Mouse (Mus musculus) stomach, embryonic 16.5 days (tissue): ENCODE data around the gene Mpst. TPM values are rescaled to one million over a fixed set of nuclear protein-coding genes. Genes with fewer than 3 reads are reported as not detected.
A peak's percentile ranks its signal among the peaks of the same experiment; 100 is the strongest.

Experiments used
- ATAC-seq: fragments of 200-750 bp; cut with Nextera tagmentation; 2 replicates; pipeline ENCODE4 v1.8.0; 2017; ENCODE audit warnings: moderate number of reproducible peaks, moderate TSS enrichment; ENCODE audit not compliant: insufficient read depth, low FRiP score
- H3K27ac ChIP-seq: fragments of 300-500 bp; sonication (generic); 2 replicates; pipeline ENCODE4 v1.5.1; 2014; ENCODE audit warnings: low read length
- H3K27me3 ChIP-seq: fragments of 300-500 bp; sonication (generic); 2 replicates; pipeline ENCODE4 v1.6.1; 2014; ENCODE audit warnings: low read length, control low read depth, mixed read lengths; ENCODE audit not compliant: control insufficient read depth, insufficient read depth
- H3K36me3 ChIP-seq: fragments of 300-500 bp; sonication (generic); 2 replicates; pipeline ENCODE4 v1.6.1; 2014; ENCODE audit warnings: low read length; ENCODE audit not compliant: control insufficient read depth, insufficient read depth
- H3K4me1 ChIP-seq: fragments of 300-500 bp; sonication (generic); 2 replicates; pipeline ENCODE4 v1.6.1; 2014; ENCODE audit warnings: low read length, control low read depth, mixed read lengths; ENCODE audit not compliant: control insufficient read depth, insufficient read depth
- H3K4me2 ChIP-seq: fragments of 300-500 bp; sonication (generic); 2 replicates; pipeline ENCODE4 v1.6.1; 2014; ENCODE audit warnings: low read depth, low read length, mixed read lengths
- H3K4me3 ChIP-seq: fragments of 300-500 bp; sonication (generic); replicated peaks from 2 replicates; pipeline ENCODE4 v1.5.1; 2014; ENCODE audit warnings: mild to moderate bottlenecking, low read length
- H3K9ac ChIP-seq: fragments of 300-500 bp; sonication (generic); 2 replicates; pipeline ENCODE4 v1.6.1; 2014; ENCODE audit warnings: low read length
- H3K9me3 ChIP-seq: fragments of 300-500 bp; sonication (generic); replicated peaks from 2 replicates; pipeline ENCODE4 v1.6.1; 2016; ENCODE audit warnings: low read length, control low read depth; ENCODE audit not compliant: control insufficient read depth
- WGBS: fragments of 180-500 bp; shearing (Covaris S2); extraction: QIAGEN DNeasy Blood & Tissue Kit; methylation state at CpG from one replicate; pipeline ENCODE4 v1.1.7; 2014; 5-methylcytosine and 5-hydroxymethylcytosine counted together
- polyA plus RNA-seq: library from polyadenylated mRNA; unstranded; fragments of >200 nt; fragmentation: Nextera tagmentation; extraction: Ambion mirVana; gene quantifications from 2 replicates; pipeline ENCODE4 v1.2.1, GENCODE M21; 2015

Mpst gene
- polyA plus RNA-seq, 1 experiment from 2014 or later: 6.8 TPM

GRCm38 (mm10) chr15:78401345-78401744 is 4.9 kb upstream of the Mpst start:
- Histone ChIP-seq H3K9ac (peak overlapping the region; percentile 12; the same call in 1 of the 2 replicates), H3K9me3 (no peaks in the 10 kb centered on the region), H3K4me1 (peaks cover 38% of the 10 kb centered on the region), H3K4me2 (peak overlapping the region; percentile 90; the same call in 1 of the 2 replicates), H3K27me3 (no peaks in the 10 kb centered on the region), H3K4me3 (no peak overlapping the region), H3K36me3 (no peaks in the 10 kb centered on the region), H3K27ac (peak overlapping the region; percentile 99)
- no peak for ATAC-seq
- WGBS: 70% methylated on average over 6 of the region's 6 CpGs

- no peak overlapping the region for H3K4me3 ChIP-seq
- no peaks in the 10 kb centered on the region for H3K36me3 ChIP-seq
- peak overlapping the region; percentile 99 for H3K27ac ChIP-seq
- no peaks in the 10 kb centered on the region for H3K27me3 ChIP-seq
- no peak for ATAC-seq
- H3K9ac ChIP-seq: peak overlapping the region; percentile 12
- WGBS: 49% methylated on average over 4 of the region's 4 CpGs
- peak overlapping the region; percentile 90; the same call in 1 of the 2 replicates for H3K4me2 ChIP-seq
- H3K4me1 ChIP-seq: peaks cover 38% of the 10 kb centered on the region
- no peaks in the 10 kb centered on the region for H3K9me3 ChIP-seq
These were observed 4.3 kb upstream of the Mpst start for GRCm38 (mm10) chr15:78401921-78402320.

GRCm38 (mm10) chr15:78402423-78402822 is 3.8 kb upstream of the Mpst start:
- WGBS: 56% methylated on average over 7 of the region's 7 CpGs
- no peaks in the 10 kb centered on the region for H3K9me3 ChIP-seq
- H3K4me2 ChIP-seq: peak overlapping the region; percentile 90; the same call in 1 of the 2 replicates
- ATAC-seq: no peak
- H3K4me3 ChIP-seq: no peak overlapping the region
- H3K27me3 ChIP-seq: no peaks in the 10 kb centered on the region
- H3K9ac ChIP-seq: peak overlapping the region; percentile 12
- peaks cover 43% of the 10 kb centered on the region for H3K4me1 ChIP-seq
- no peaks in the 10 kb centered on the region for H3K36me3 ChIP-seq
- H3K27ac ChIP-seq: peak overlapping the region; percentile 99

GRCm38 (mm10) chr15:78403301-78403741 is 2.9 kb upstream of the Mpst start:
- ATAC-seq: no peak
- Histone ChIP-seq H3K27me3 (no peaks in the 10 kb centered on the region), H3K27ac (peak overlapping the region; percentile 99), H3K4me3 (peak overlapping the region; percentile 90), H3K4me1 (peaks cover 51% of the 10 kb centered on the region), H3K4me2 (peak overlapping the region; percentile 90), H3K36me3 (no peaks in the 10 kb centered on the region), H3K9ac (peak overlapping the region; percentile 84), H3K9me3 (no peaks in the 10 kb centered on the region)
- 56% methylated on average over 3 of the region's 3 CpGs for WGBS

- H3K4me2 ChIP-seq: peak overlapping the region; percentile 90
- 0 out of 2 replicates have a peak, but pooled peaks cover 3% of the 10 kb centered on the region for H3K27me3 ChIP-seq
- 60% methylated on average over 1 of the region's 1 CpGs for WGBS
- ATAC-seq: no peak
- peak overlapping the region; percentile 84 for H3K9ac ChIP-seq
- peak overlapping the region; percentile 99 for H3K27ac ChIP-seq
- no peaks in the 10 kb centered on the region for H3K9me3 ChIP-seq
- H3K36me3 ChIP-seq: no peaks in the 10 kb centered on the region
- H3K4me1 ChIP-seq: peaks cover 51% of the 10 kb centered on the region
- peak overlapping the region; percentile 90 for H3K4me3 ChIP-seq
These were observed 2.3 kb upstream of the Mpst start for GRCm38 (mm10) chr15:78403896-78404295.

GRCm38 (mm10) chr15:78405098-78405497 is 1.1 kb upstream of the Mpst start:
- no peaks in the 10 kb centered on the region for H3K9me3 ChIP-seq
- peak overlapping the region; percentile 90 for H3K4me2 ChIP-seq
- H3K27ac ChIP-seq: peak overlapping the region; percentile 99
- H3K36me3 ChIP-seq: no peaks in the 10 kb centered on the region
- peaks cover 52% of the 10 kb centered on the region for H3K4me1 ChIP-seq
- peaks cover 6% of the 10 kb centered on the region; the same call in 1 of the 2 replicates for H3K27me3 ChIP-seq
- H3K4me3 ChIP-seq: peak overlapping the region; percentile 90
- WGBS: 51% methylated on average over 11 of the region's 11 CpGs
- no peak for ATAC-seq
- peak overlapping the region; percentile 84 for H3K9ac ChIP-seq

GRCm38 (mm10) chr15:78405517-78406211 is 552 bp upstream of the Mpst start, which contains the start of gene Tst:
Gene Tst, minus strand, starts transcription at chr15:78405907.
- H3K27ac ChIP-seq: peak within 1 kb of the TSS; percentile 99
- peaks cover 54% of the 10 kb centered on the region for H3K4me1 ChIP-seq
- H3K27me3 ChIP-seq: peaks cover 10% of the 10 kb centered on the region; the same call in 1 of the 2 replicates
- 2% methylated on average over 34 of the region's 34 CpGs for WGBS
- H3K9ac ChIP-seq: peak within 1 kb of the TSS; percentile 84
- peak within 1 kb of the TSS; percentile 90 for H3K4me2 ChIP-seq
- H3K36me3 ChIP-seq: no peaks in the 10 kb centered on the region; the same call in 1 of the 2 replicates
- ATAC-seq: peak; percentile 86
- H3K9me3 ChIP-seq: no peaks in the 10 kb centered on the region
- H3K4me3 ChIP-seq: peak within 1 kb of the TSS; percentile 90

- Histone ChIP-seq H3K27me3 (peaks cover 11% of the 10 kb centered on the region; the same call in 1 of the 2 replicates), H3K27ac (peak overlapping the region; percentile 60; the same call in 1 of the 2 replicates), H3K9me3 (no peaks in the 10 kb centered on the region), H3K9ac (peak overlapping the region; percentile 55; the same call in 1 of the 2 replicates), H3K36me3 (no peaks in the 10 kb centered on the region; the same call in 1 of the 2 replicates), H3K4me2 (peak overlapping the region; percentile 52), H3K4me3 (peak overlapping the region; percentile 34), H3K4me1 (peaks cover 22% of the 10 kb centered on the region)
- WGBS: 28% methylated on average over 12 of the region's 12 CpGs
- no peak for ATAC-seq
These were observed 3.4 kb downstream of the Mpst start for GRCm38 (mm10) chr15:78409570-78410052.
